Mouse (Mus musculus) olfactory bulb, adult 2 months (tissue): ENCODE results near the gene Ttll5. TPM values are rescaled to one million over a fixed set of nuclear protein-coding genes. Genes with fewer than 3 reads are reported as not detected.

Source experiments
- H3K27ac ChIP-seq: fragments of 200-500 bp; 2 replicates; pipeline ENCODE4 v1.5.1; 2012; ENCODE audit warnings: low read depth, low read length; ENCODE audit not compliant: insufficient read depth
- H3K4me1 ChIP-seq: fragments of 200-500 bp; 2 replicates; pipeline ENCODE4 v1.6.1; 2012; ENCODE audit warnings: low read length; ENCODE audit not compliant: control insufficient read depth, insufficient read depth
- H3K4me3 ChIP-seq: fragments of 200-500 bp; 2 replicates; pipeline ENCODE4 v1.5.1; 2012; ENCODE audit warnings: mild to moderate bottlenecking, low read depth, low read length, moderate library complexity; ENCODE audit not compliant: insufficient read depth
- CTCF ChIP-seq: fragments of 200-500 bp; IDR thresholded peaks from 2 replicates; pipeline ENCODE4 v1.5.1; 2012; ENCODE audit warnings: low read depth, mild to moderate bottlenecking, low read length, moderate library complexity; ENCODE audit not compliant: insufficient read depth
- POLR2A ChIP-seq: fragments of 200-500 bp; IDR thresholded peaks from 2 replicates; pipeline ENCODE4 v1.6.1; 2012; ENCODE audit warnings: mild to moderate bottlenecking, low read depth, low read length, moderate library complexity; ENCODE audit not compliant: insufficient read depth
- WGBS: fragments of 180-500 bp; shearing (Covaris S2); methylation state at CpG from one replicate; pipeline ENCODE4 v1.1.7; 2018; 5-methylcytosine and 5-hydroxymethylcytosine counted together
- polyA plus RNA-seq: library from polyadenylated mRNA; stranded (reverse); fragments of >200 nt; gene quantifications from 2 replicates; pipeline ENCODE4 v1.2.4, GENCODE M21; 2012; ENCODE audit warnings: low replicate concordance; ENCODE audit not compliant: missing spikeins, insufficient read depth, insufficient read length

The Ttll5 gene
- polyA plus RNA-seq, 1 experiment: not detected

DNA sequence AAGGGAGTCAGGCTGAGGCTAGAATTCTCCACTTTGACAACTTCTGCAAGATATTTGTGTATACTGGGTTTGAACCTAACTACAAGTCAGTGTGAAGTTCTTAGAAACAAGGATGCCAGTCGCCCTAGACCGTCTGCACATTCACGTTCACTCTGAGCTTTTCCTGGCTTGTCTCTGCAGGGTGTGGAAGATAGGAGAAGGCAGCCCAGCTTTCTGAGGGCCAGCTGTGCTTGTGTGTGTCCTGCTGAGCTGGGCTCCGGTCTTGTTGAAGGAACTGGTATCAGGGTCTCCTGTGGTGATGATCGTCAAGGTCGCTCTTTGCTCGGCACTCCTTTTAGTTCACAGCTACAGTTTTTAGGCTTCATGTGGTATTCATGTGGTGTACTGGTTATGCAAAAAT, 161.6 kb downstream of the Ttll5 start:
- peaks cover 7% of the 10 kb centered on the region for H3K4me1 ChIP-seq
- no peak overlapping the region for H3K27ac ChIP-seq
- TF ChIP-seq CTCF (no peak), POLR2A (no peak)
- H3K4me3 ChIP-seq: no peak overlapping the region
- WGBS: 72% methylated on average over 7 of the region's 7 CpGs

DNA sequence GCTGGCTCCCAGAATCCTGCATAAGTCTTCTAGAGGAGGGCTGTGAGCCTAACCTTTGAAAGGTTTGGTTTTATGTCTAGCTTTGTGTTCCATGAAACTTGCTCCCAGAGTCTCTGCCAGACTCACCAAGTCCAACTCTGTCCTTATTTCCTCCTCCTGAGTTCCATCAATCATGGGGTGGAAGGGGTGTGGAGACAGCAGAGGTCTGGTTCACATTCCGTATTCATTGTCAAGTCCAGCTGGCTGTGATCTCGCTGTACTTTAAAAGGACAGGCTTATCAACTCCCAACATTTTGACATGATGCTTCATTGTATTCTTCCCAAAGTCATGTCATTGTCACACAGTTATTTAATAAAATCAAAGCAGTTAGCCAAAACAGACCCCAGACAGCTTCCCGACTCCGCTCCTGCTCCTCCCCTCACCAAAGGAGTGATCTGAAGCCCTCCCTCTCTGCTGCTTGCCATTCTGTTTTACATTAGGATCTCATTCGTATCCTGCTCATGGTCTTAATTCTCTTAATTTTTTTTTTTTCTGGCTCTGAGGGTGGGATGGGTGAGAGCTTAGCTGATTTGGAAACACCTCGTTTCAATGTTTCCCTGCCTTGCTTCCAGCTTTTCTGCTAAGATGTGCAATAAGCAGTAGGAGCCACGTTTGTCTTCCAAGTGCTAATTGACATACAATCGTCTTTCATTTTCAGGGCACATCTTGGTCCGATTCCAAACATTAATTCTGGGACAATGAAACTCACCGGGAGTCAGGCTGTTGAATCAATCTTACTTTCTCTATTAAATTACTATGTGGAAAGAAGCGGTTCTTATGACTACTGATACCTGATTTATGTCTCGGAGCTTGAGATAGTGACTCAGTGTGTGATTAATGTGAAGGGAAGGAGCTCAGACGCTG, 162.3 kb downstream of the Ttll5 start:
- H3K4me1 ChIP-seq: peaks cover 7% of the 10 kb centered on the region
- TF ChIP-seq POLR2A (no peak), CTCF (no peak)
- no peak overlapping the region for H3K27ac ChIP-seq
- WGBS: 39% methylated on average over 13 of the region's 13 CpGs
- H3K4me3 ChIP-seq: no peak overlapping the region

DNA sequence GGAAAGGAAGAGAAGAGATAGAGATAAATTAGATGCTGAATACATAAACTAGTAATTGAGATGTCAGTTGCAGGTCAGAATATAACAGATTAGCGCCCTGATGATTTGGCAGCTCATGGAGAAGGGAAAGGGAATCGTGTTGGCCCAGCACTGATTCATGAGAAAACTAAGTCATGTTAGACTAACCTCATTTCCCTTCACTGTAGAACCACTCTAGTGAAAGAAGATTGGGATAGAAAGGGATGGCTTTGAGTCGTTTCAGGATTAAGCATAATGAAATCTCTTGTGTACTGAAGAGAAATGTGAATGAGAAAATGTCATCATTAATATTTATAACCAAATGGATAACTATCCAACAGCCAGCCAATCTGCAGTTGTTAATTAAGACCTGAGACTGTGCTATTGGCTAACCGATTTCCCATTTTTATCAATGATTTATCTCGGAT, 163.0 kb downstream of the Ttll5 start:
- TF ChIP-seq CTCF (no peak), POLR2A (no peak)
- H3K27ac ChIP-seq: no peak overlapping the region
- H3K4me1 ChIP-seq: peaks cover 10% of the 10 kb centered on the region
- no peak overlapping the region for H3K4me3 ChIP-seq
- WGBS: 48% methylated on average over 5 of the region's 5 CpGs

DNA sequence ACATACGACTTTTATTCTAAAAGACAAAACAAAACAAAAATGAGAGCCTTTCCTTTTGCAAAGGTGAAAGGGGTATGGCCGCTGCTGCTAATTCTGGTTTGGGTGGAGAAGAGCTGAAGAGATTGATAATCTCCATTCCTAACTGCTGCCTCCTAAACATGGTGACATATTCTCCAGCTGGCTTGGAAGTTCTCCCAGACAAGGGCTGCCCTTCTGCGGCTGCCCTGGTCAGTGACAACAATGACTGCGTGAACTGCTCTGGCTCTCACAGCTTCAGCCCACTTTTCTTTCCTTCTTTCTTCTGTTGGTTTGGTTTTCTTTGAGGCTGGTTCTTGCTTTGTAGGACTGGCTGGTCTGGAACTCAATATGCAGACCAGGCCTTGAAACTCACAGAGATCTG, 163.7 kb downstream of the Ttll5 start:
- WGBS: 88% methylated on average over 4 of the region's 4 CpGs
- TF ChIP-seq POLR2A: no peak
- TF ChIP-seq CTCF: no peak
- H3K27ac ChIP-seq: no peak overlapping the region

DNA sequence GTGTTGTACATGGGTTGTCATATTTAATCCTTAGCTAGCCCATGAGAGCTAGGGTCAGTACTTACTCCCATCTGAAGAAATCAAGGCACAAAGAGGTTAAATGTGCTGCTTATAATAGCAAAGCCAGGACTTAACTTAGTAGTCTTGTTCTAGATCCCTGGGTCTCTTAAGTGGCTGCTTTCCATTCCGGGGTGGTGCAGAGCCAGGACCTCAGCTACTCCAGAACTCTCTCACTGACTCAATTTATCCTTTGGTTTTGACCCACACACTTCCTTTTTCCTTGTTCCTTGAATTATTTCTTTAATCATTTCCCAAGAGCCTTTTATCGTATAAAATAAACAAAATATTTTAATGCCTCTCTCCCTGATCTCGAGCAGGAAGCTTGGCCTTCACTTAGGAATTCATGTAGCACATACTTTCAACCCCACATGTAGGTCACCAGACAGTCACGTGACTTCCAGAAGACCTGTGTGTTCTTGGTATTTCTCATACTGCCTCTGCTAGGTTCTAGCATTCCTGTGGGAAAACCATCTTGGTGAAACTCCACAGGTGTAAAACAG, 164.4 kb downstream of the Ttll5 start:
- TF ChIP-seq POLR2A (no peak), CTCF (no peak)
- H3K4me1 ChIP-seq: peaks cover 12% of the 10 kb centered on the region
- H3K4me3 ChIP-seq: no peak overlapping the region
- 94% methylated on average over 4 of the region's 4 CpGs for WGBS
- no peak overlapping the region for H3K27ac ChIP-seq

More for the DNA sequence above, 163.7 kb downstream of the Ttll5 start:
- Histone ChIP-seq H3K4me3 (no peak overlapping the region), H3K4me1 (peaks cover 12% of the 10 kb centered on the region)

DNA sequence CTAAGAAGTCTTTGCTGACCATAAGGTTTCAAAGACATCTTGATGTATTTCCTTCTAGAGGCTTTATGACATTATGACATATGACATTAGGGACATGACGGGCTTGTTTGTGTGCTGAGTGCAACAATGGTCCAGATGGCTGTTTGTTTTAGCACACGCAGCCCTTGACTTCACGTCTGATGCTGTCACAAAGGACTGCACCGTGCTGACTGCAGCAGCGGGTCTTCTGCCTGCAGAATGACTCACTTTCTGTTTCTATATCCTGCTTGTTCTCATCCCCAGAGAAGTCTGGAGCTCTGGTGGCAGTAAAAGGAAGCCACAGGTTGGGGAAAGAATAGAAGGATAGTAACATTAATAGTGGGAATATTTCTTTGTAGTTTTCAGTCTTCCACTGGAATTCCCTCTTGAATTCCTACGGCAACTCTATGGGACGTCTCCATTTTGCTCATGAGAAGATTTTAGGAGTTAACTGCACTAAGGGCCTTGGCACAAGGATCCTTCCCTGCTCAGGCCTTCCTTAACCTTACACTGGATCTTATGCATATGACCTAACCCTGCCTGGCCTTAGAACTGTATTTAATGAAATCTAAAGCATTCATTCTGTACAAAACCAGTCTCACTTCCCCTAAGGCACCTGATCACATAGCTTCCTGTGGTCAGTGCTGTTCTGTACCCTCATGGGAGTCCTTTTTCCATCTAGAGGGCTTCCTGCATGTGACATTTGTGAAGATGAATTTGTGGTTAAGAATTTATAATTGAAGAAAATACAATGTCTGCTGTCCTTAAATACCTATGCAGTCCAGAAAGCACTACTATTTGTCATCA, 167.8 kb downstream of the Ttll5 start:
- 47% methylated on average over 7 of the region's 7 CpGs for WGBS
- peaks cover 10% of the 10 kb centered on the region; the same call in 1 of the 2 replicates for H3K4me1 ChIP-seq
- TF ChIP-seq POLR2A (no peak), CTCF (no peak)
- no peak overlapping the region for H3K27ac ChIP-seq
- H3K4me3 ChIP-seq: no peak overlapping the region

DNA sequence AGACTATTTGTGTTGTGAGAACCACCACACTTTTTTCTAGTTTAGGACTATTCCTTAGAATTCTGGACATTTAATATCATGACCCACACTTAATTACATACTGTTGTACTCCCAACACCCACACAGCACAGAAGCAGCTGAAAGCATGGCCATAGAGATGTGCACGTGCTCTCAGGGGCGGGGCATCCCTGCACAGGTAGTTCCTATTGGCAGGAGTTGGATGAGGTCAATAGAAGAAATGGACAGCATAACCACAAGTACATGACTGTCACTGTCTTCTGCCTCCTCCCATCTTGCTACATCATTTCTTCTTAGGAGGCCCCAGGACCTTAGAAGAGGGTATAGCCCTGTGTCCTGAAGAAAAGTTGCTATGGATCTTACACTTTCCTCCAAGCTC, 168.4 kb downstream of the Ttll5 start:
- Histone ChIP-seq H3K27ac (no peak overlapping the region), H3K4me1 (peaks cover 10% of the 10 kb centered on the region; the same call in 1 of the 2 replicates), H3K4me3 (no peak overlapping the region)
- TF ChIP-seq CTCF (no peak), POLR2A (no peak)
- 78% methylated on average over 2 of the region's 2 CpGs for WGBS

DNA sequence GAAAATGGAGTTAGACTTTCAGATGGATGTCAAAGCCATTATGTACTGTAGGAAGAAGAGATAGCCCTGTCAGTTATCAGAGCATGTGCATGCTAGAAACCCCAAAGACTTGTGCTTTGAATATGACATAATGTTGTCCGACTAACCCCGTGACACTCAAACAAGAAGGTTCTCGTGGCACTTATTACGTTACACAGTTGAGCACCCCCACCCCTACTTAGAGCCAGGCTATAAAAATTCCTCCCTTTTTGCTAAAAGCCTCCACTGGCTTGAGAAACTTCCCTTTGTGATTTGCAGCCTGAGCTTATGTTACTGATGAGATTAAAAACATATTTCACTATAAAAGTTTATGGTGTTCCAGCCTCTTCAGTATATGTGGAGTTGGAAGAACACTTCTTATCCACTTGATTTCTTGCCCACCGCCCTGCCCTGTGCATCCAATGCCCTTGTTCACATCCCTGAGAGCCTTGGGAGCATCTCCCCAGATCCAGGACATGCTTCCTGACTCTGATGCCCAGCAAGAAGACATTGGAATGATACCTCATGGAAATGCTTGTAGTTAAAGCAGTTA, 169.4 kb downstream of the Ttll5 start:
- no peak overlapping the region for H3K4me3 ChIP-seq
- TF ChIP-seq POLR2A: no peak
- no peak for TF ChIP-seq CTCF
- H3K27ac ChIP-seq: no peak overlapping the region
- H3K4me1 ChIP-seq: peaks cover 7% of the 10 kb centered on the region; the same call in 1 of the 2 replicates
- WGBS: 92% methylated on average over 5 of the region's 5 CpGs
